Mouse (Mus musculus) bone marrow macrophage, adult 2 months (primary cell): ENCODE measurements around the gene Efcab12.

ENCODE experiments used
- CTCF ChIP-seq: IDR thresholded peaks from 2 replicates; pipeline ENCODE4 v1.5.1; 2012; ENCODE audit warnings: low read depth, mild to moderate bottlenecking, low read length, moderate library complexity
- POLR2A ChIP-seq: IDR thresholded peaks from 2 replicates; pipeline ENCODE4 v1.6.1; 2012; ENCODE audit warnings: mild to moderate bottlenecking, low read depth, low read length, borderline replicate concordance

DNA sequence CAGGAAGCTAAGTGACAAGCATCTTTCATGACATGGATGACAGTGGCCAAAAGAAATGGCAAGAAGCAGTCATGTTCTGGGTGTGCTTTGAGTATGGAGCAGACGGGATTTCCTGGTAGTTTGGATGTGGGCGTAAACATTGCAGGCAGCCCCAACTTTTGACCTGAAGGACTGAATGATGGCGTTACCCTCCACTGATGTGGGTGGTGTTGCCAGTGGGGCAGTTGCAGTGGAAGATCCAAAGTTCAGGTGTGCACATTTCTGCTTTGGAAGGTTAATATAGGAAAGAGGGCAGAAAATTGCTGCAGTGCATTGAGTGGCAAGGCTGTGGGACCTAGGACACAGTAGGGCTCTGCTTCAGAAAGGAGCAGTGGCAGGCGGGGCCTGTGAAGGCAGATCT lies 27.0 kb upstream of the Efcab12 start:
- TF ChIP-seq CTCF: no peak
- TF ChIP-seq POLR2A: no peak
